Mouse (Mus musculus): ENCODE data around the gene Nhlrc4.
A peak's percentile ranks its signal among the peaks of the same experiment; 100 is the strongest.

The Nhlrc4 gene

GRCm38 (mm10) chr17:25958771-25959494 lies 14.2 kb upstream of the Nhlrc4 start:
- no peak for DNase-seq (ENCODE audit: low spot score in 2 of 2)

GRCm38 (mm10) chr17:25957586-25958051 lies 12.9 kb upstream of the Nhlrc4 start:
- no peak for DNase-seq (ENCODE audit: low spot score in 2 of 2)

- no peak for DNase-seq (ENCODE audit: low spot score in 2 of 2)
These were observed 11.9 kb upstream of the Nhlrc4 start for GRCm38 (mm10) chr17:25956631-25957030.

- DNase-seq (ENCODE audit: low spot score in 2 of 2): no peak
These were observed 11.4 kb upstream of the Nhlrc4 start for GRCm38 (mm10) chr17:25956201-25956600.

- DNase-seq (ENCODE audit: low spot score in 2 of 2): no peak
These were observed 11.0 kb upstream of the Nhlrc4 start for GRCm38 (mm10) chr17:25955736-25956135.

GRCm38 (mm10) chr17:25954671-25955070 lies 9.9 kb upstream of the Nhlrc4 start:
- DNase-seq (ENCODE audit: low spot score in 2 of 2): no peak

- DNase-seq (ENCODE audit: low spot score in 2 of 2): no peak
These were observed 8.4 kb upstream of the Nhlrc4 start for GRCm38 (mm10) chr17:25953161-25953560.

GRCm38 (mm10) chr17:25951803-25952623 lies 7.3 kb upstream of the Nhlrc4 start, which contains the start of gene A930017K11Rik:
Gene A930017K11Rik (minus strand): TSS chr17:25952565.
- no peak for DNase-seq (ENCODE audit: low spot score in 2 of 2)

- DNase-seq (ENCODE audit: low spot score in 2 of 2): no peak
These were observed 6.6 kb upstream of the Nhlrc4 start for GRCm38 (mm10) chr17:25951225-25951802.

GRCm38 (mm10) chr17:25950706-25951105 lies 5.9 kb upstream of the Nhlrc4 start:
- DNase-seq (ENCODE audit: low spot score in 2 of 2): no peak

GRCm38 (mm10) chr17:25949981-25950380 lies 5.2 kb upstream of the Nhlrc4 start:
- no peak for DNase-seq (ENCODE audit: low spot score in 2 of 2)

GRCm38 (mm10) chr17:25948051-25948450 lies 3.3 kb upstream of the Nhlrc4 start:
- no peak for DNase-seq (ENCODE audit: low spot score in 2 of 2)

- DNase-seq (ENCODE audit: low spot score in 2 of 2): no peak
These were observed 2.8 kb upstream of the Nhlrc4 start for GRCm38 (mm10) chr17:25947576-25947975.

GRCm38 (mm10) chr17:25946891-25947290 lies 2.1 kb upstream of the Nhlrc4 start:
- no peak for DNase-seq (ENCODE audit: low spot score in 2 of 2)

- DNase-seq (ENCODE audit: low spot score in 2 of 2): no peak
These were observed 1.6 kb upstream of the Nhlrc4 start for GRCm38 (mm10) chr17:25946349-25946748.

GRCm38 (mm10) chr17:25945517-25946155 lies 875 bp upstream of the Nhlrc4 start:
- DNase-seq (ENCODE audit: low spot score in 2 of 2): no peak

GRCm38 (mm10) chr17:25943769-25944168 lies 992 bp downstream of the Nhlrc4 start:
- DNase-seq (ENCODE audit: low spot score in 2 of 2): no peak

- DNase-seq (ENCODE audit: low spot score in 2 of 2): no peak
These were observed 1.5 kb downstream of the Nhlrc4 start for GRCm38 (mm10) chr17:25943221-25943620.

- DNase-seq (ENCODE audit: low spot score in 2 of 2): peak; percentile 72 to 75
These were observed 2.1 kb downstream of the Nhlrc4 start for GRCm38 (mm10) chr17:25942597-25943151.

- peak; percentile 64 to 72 for DNase-seq (ENCODE audit: low spot score in 2 of 2)
These were observed 3.1 kb downstream of the Nhlrc4 start for GRCm38 (mm10) chr17:25941511-25942241.

- no peak for DNase-seq (ENCODE audit: low spot score in 2 of 2)
These were observed 10.2 kb downstream of the Nhlrc4 start for GRCm38 (mm10) chr17:25934526-25934925.
